11 mouse cellular contexts compared by ENCODE assay signal in genomic region chr12:3956351-3956750, GRCm38 (mm10). TPM values are rescaled to one million over a fixed set of nuclear protein-coding genes. Genes with fewer than 3 reads are reported as not detected.
DNase-seq lines count a peak whose midpoint lies in the region; ATAC-seq and TF ChIP-seq lines count a peak whose summit lies in the region.
"Had no signal": no experiment of that assay in that cellular context is flagged by ENCODE, and none has a peak within 500 bp of the region (broad histone marks: within the 10 kb centered on the region; RNA-seq: fewer than 3 reads in every experiment).

No protein-coding gene starts in this region.

- WGBS in heart, postnatal 0 days = 17% methylated on average over 3 of the region's 3 CpGs
- 15% methylated on average over 3 of the region's 3 CpGs for WGBS in midbrain, embryonic 14.5 days
- 11% methylated on average over 3 of the region's 3 CpGs for WGBS in midbrain, embryonic 16.5 days

- H3K27ac ChIP-seq in heart, postnatal 0 days (ENCODE audit: low read depth) = no peak overlapping the region
- no peak overlapping the region for H3K27ac ChIP-seq in midbrain, embryonic 14.5 days (replicated peaks; ENCODE audit: low read depth, low read length)
- no peak overlapping the region for H3K27ac ChIP-seq in midbrain, embryonic 16.5 days (ENCODE audit: low read length)
- H3K27ac ChIP-seq: heart, embryonic 15.5 days; neural tube, embryonic 12.5 days had no signal

- no peak for ATAC-seq in heart, postnatal 0 days (ENCODE audit: insufficient read depth, low read depth)
- ATAC-seq in midbrain, embryonic 14.5 days (ENCODE audit: low FRiP score, low TSS enrichment) = no peak
- ATAC-seq in midbrain, embryonic 16.5 days = no peak
- ATAC-seq in granulocyte monocyte progenitor cell, adult 5-6 weeks (replicated peaks; ENCODE audit: poor library complexity, severe bottlenecking) = no peak

- TF ChIP-seq CTCF in heart, postnatal 0 days (IDR thresholded peaks at IDR 0.05; ENCODE audit: low read depth) = peak; percentile 26

- DNase-seq in heart, postnatal 0 days (ENCODE audit: low spot score) = no peak
- no peak for DNase-seq in heart, postnatal 4 days
- DNase-seq in midbrain, embryonic 14.5 days = peak; percentile 68
- peak; percentile 27 for DNase-seq in MN1 (ENCODE audit: low spot score)
- DNase-seq in retina, embryonic 14.5 days (ENCODE audit: low spot score) = peak; percentile 66
- no peak for DNase-seq in ovary, adult 18-20 months (ENCODE audit: low spot score)
- DNase-seq: kidney, adult 9 months had no signal

- no peak overlapping the region for H3K9ac ChIP-seq in heart, postnatal 0 days (replicated peaks; ENCODE audit: low read depth, low read length)
- H3K9ac ChIP-seq in midbrain, embryonic 14.5 days (replicated peaks; ENCODE audit: low read length) = no peak overlapping the region
- no peak overlapping the region for H3K9ac ChIP-seq in midbrain, embryonic 16.5 days (ENCODE audit: low read depth, low read length)
- H3K9ac ChIP-seq: heart, embryonic 15.5 days; neural tube, embryonic 12.5 days had no signal

- no peak overlapping the region for H3K4me2 ChIP-seq in heart, postnatal 0 days (ENCODE audit: low read depth, low read length)
- no peak overlapping the region for H3K4me2 ChIP-seq in midbrain, embryonic 14.5 days (ENCODE audit: low read length)
- no peak overlapping the region for H3K4me2 ChIP-seq in midbrain, embryonic 16.5 days (ENCODE audit: low read length)
- H3K4me2 ChIP-seq: heart, embryonic 15.5 days; neural tube, embryonic 12.5 days had no signal

- no peaks in the 10 kb centered on the region for H3K9me3 ChIP-seq in heart, postnatal 0 days (replicated peaks; ENCODE audit: control insufficient read depth, low read length)
- no peaks in the 10 kb centered on the region for H3K9me3 ChIP-seq in midbrain, embryonic 14.5 days (ENCODE audit: control insufficient read depth, low read length)
- H3K9me3 ChIP-seq in midbrain, embryonic 16.5 days (replicated peaks; ENCODE audit: control insufficient read depth, low read length, poor library complexity, severe bottlenecking) = no peaks in the 10 kb centered on the region
- H3K9me3 ChIP-seq: heart, embryonic 15.5 days; neural tube, embryonic 12.5 days had no signal

- TF ChIP-seq EP300 in heart, postnatal 0 days (IDR thresholded peaks at IDR 0.05; ENCODE audit: low read depth) = no peak

- no peaks in the 10 kb centered on the region for H3K36me3 ChIP-seq in heart, postnatal 0 days (replicated peaks; ENCODE audit: control insufficient read depth, insufficient read depth, low read length)
- H3K36me3 ChIP-seq in midbrain, embryonic 14.5 days (ENCODE audit: control insufficient read depth, insufficient read depth, low read length) = no peaks in the 10 kb centered on the region
- no peaks in the 10 kb centered on the region for H3K36me3 ChIP-seq in midbrain, embryonic 16.5 days (ENCODE audit: control insufficient read depth, insufficient read depth, low read length)
- H3K36me3 ChIP-seq: heart, embryonic 15.5 days; neural tube, embryonic 12.5 days had no signal

- H3K4me3 ChIP-seq in heart, postnatal 0 days (ENCODE audit: low read depth, low read length) = no peak overlapping the region
- no peak overlapping the region for H3K4me3 ChIP-seq in midbrain, embryonic 14.5 days (replicated peaks; ENCODE audit: low read depth, low read length)
- no peak overlapping the region for H3K4me3 ChIP-seq in midbrain, embryonic 16.5 days (ENCODE audit: low read depth, low read length)
- H3K4me3 ChIP-seq: heart, embryonic 15.5 days; neural tube, embryonic 12.5 days had no signal

- peaks cover 23% of the 10 kb centered on the region for H3K27me3 ChIP-seq in heart, postnatal 0 days (ENCODE audit: control insufficient read depth, insufficient read depth, low read length)
- peaks cover 9% of the 10 kb centered on the region; the same call in 1 of the 2 replicates for H3K27me3 ChIP-seq in midbrain, embryonic 14.5 days (ENCODE audit: control insufficient read depth, insufficient read depth, low read length)
- H3K27me3 ChIP-seq in midbrain, embryonic 16.5 days (ENCODE audit: control insufficient read depth, insufficient read depth, low read depth, low read length) = peaks cover 15% of the 10 kb centered on the region

- H3K4me1 ChIP-seq in heart, postnatal 0 days (ENCODE audit: control insufficient read depth, insufficient read depth) = peaks cover 9% of the 10 kb centered on the region; the same call in 1 of the 2 replicates
- H3K4me1 ChIP-seq in midbrain, embryonic 14.5 days (ENCODE audit: control insufficient read depth, insufficient read depth, low read length) = peaks cover 11% of the 10 kb centered on the region; the same call in 1 of the 2 replicates
- peaks cover 8% of the 10 kb centered on the region for H3K4me1 ChIP-seq in midbrain, embryonic 16.5 days (ENCODE audit: control insufficient read depth, insufficient read depth, low read length)

RNA-seq across cellular contexts. Expression of gene Pomc, which starts 1.6 kb away (rescaled TPM):
- not detected in 2 replicates for total RNA-seq in heart, postnatal 0 days (2014; rRNA removed; ENCODE audit: low replicate concordance)
- polyA plus RNA-seq in heart, postnatal 0 days (2015; fragmentation: Nextera tagmentation; extraction: Ambion mirVana) = 1.2 and 1.8 TPM in 2 replicates
- under 1 TPM in 1 of 2 experiments, not detected in 1; 0.29 TPM for total RNA-seq in heart, postnatal 4 days (2021)
- 4.5 and 5.4 TPM in 2 replicates for polyA plus RNA-seq in midbrain, embryonic 14.5 days (2014; fragmentation: Nextera tagmentation; extraction: Ambion mirVana)
- polyA plus RNA-seq in midbrain, embryonic 16.5 days (2015; fragmentation: Nextera tagmentation; extraction: Ambion mirVana) = 5.2 and 7.2 TPM in 2 replicates
- total RNA-seq in granulocyte monocyte progenitor cell, adult 5-6 weeks (2014; fragmentation: Nextera tagmentation) = not detected in 2 replicates
- total RNA-seq in granulocyte monocyte progenitor cell, adult 5-6 weeks (2017) = 1.4 and 3.3 TPM in 2 replicates

Comparison
In these comparisons a context has a peak if more than half of its experiments do, and no peak if none do; other contexts are left out.
1. DNase-seq: peak in midbrain, embryonic 14.5 days (single experiment), MN1 (single experiment) and retina, embryonic 14.5 days (single experiment); none in heart, postnatal 0 days (single experiment), heart, postnatal 4 days (single experiment) and ovary, adult 18-20 months (single experiment).